Mouse (Mus musculus) brain, embryonic 14.5 days (tissue): ENCODE results near the gene Lamb3.

Experiments used
- CTCF ChIP-seq: fragments of 200-500 bp; IDR thresholded peaks from 2 replicates; pipeline ENCODE4 v1.5.1; 2012; ENCODE audit warnings: inconsistent platforms, mild to moderate bottlenecking, moderate library complexity, borderline replicate concordance; ENCODE audit not compliant: insufficient read depth, insufficient read length; ENCODE audit errors: extremely low read depth
- POLR2A ChIP-seq: fragments of 200-500 bp; IDR thresholded peaks from 2 replicates; pipeline ENCODE4 v1.6.1; 2012; ENCODE audit warnings: mild to moderate bottlenecking, inconsistent platforms, borderline replicate concordance; ENCODE audit not compliant: poor library complexity, insufficient read depth, insufficient read length, severe bottlenecking; ENCODE audit errors: extremely low read depth

DNA sequence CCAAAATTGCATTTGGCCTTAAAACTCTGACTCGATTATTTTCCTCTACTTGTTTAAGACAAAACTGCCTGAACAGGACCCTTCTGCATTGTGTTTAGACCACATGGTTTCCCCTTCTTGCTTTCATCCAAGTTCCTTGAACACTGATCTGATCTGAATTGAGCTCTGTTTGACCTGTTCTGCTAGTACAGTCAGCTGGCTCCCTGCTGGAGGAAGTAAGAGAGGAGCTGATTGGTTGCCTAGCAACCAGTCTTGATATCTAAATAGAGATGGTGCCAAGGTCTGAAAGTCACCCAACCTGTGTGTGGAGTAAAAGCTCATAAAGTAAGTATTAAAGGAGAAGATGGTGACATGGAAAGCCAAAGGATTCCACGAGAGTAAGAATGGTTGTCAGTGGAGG is 37.6 kb upstream of the Lamb3 start:
- TF ChIP-seq CTCF: no peak
- no peak for TF ChIP-seq POLR2A
